Mouse (Mus musculus) heart, embryonic 15.5 days (tissue): Measurements from ENCODE around the gene Txndc2. TPM values are rescaled to one million over a fixed set of nuclear protein-coding genes. Genes with fewer than 3 reads are reported as not detected.
A peak's percentile ranks its signal among the peaks of the same experiment; 100 is the strongest.

ENCODE experiments used
- ATAC-seq: fragments of 200-750 bp; cut with Nextera tagmentation; replicated peaks from 2 replicates; pipeline ENCODE4 v1.8.0; 2017; ENCODE audit warnings: low read depth, moderate TSS enrichment; ENCODE audit not compliant: insufficient number of reproducible peaks, insufficient read depth, low FRiP score
- H3K27ac ChIP-seq: fragments of 300-500 bp; sonication (generic); 2 replicates; pipeline ENCODE4 v1.5.1; 2015; ENCODE audit warnings: mild to moderate bottlenecking, inconsistent platforms
- H3K27me3 ChIP-seq: fragments of 300-500 bp; sonication (generic); 2 replicates; pipeline ENCODE4 v1.6.1; 2015; ENCODE audit warnings: inconsistent platforms
- H3K36me3 ChIP-seq: fragments of 300-500 bp; sonication (generic); 2 replicates; pipeline ENCODE4 v1.6.1; 2015; ENCODE audit warnings: mild to moderate bottlenecking, inconsistent platforms
- H3K4me1 ChIP-seq: fragments of 300-500 bp; sonication (generic); replicated peaks from 2 replicates; pipeline ENCODE4 v1.6.1; 2015; ENCODE audit warnings: inconsistent platforms
- H3K4me2 ChIP-seq: fragments of 300-500 bp; sonication (generic); 2 replicates; pipeline ENCODE4 v1.6.1; 2015; ENCODE audit warnings: inconsistent platforms, mild to moderate bottlenecking, moderate library complexity
- H3K4me3 ChIP-seq: fragments of 300-500 bp; sonication (generic); 2 replicates; pipeline ENCODE4 v1.5.1; 2015; ENCODE audit warnings: mild to moderate bottlenecking, inconsistent platforms
- H3K9ac ChIP-seq: fragments of 300-500 bp; sonication (generic); 2 replicates; pipeline ENCODE4 v1.6.1; 2015; ENCODE audit warnings: mild to moderate bottlenecking, inconsistent platforms
- H3K9me3 ChIP-seq: fragments of 300-500 bp; sonication (generic); replicated peaks from 2 replicates; pipeline ENCODE4 v1.6.1; 2016; ENCODE audit warnings: inconsistent platforms
- WGBS: fragments of 180-500 bp; shearing (Covaris S2); methylation state at CpG from one replicate; pipeline ENCODE4 v1.1.7; 2015; ENCODE audit warnings: mixed read lengths; 5-methylcytosine and 5-hydroxymethylcytosine counted together
- polyA plus RNA-seq: library from polyadenylated mRNA; unstranded; fragments of >200 nt; fragmentation: Nextera tagmentation; extraction: Ambion mirVana; gene quantifications from 2 replicates; pipeline ENCODE4 v1.2.1, GENCODE M21; 2015

Gene Txndc2
- 0.10 TPM in 1 of 2 replicates, not detected in the other for polyA plus RNA-seq

DNA sequence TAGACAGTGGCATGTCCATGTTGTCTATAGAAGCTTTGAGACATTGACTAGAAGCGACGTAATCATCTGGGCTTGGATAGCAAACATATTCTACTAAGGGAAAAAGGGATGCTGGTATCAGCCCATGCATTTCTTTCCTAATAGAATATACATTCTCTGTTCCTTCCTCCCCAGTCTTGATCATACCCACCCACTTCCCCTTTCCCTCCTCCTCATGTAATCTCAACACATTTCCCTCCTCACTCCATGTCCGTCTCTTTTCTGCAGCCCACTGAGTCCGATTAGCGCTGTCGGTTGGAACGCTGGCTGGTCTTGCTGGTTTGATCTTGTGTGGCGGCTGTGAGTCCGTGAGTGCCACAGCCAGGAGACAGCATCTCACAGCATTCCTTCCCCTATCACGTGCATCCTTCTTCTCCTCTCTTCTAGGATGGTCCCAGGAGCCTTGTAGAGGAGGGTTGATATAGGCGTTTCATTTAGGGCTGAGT is at the start of gene Txndc2:
Gene Txndc2, minus strand, starts transcription at position 435 of the 485 bp plus-strand sequence.
- peaks cover 13% of the 10 kb centered on the region for H3K4me1 ChIP-seq
- H3K27me3 ChIP-seq = no peaks in the 10 kb centered on the region
- H3K36me3 ChIP-seq = no peaks in the 10 kb centered on the region
- H3K27ac ChIP-seq = 0 out of 2 replicates have a peak within 1 kb of the TSS, but pooled peaks have one; percentile 7
- no peak for ATAC-seq
- no peak within 1 kb of the TSS for H3K4me3 ChIP-seq
- H3K9ac ChIP-seq = no peak within 1 kb of the TSS
- no peaks in the 10 kb centered on the region for H3K9me3 ChIP-seq
- no peak within 1 kb of the TSS for H3K4me2 ChIP-seq
- 76% methylated on average over 11 of the region's 11 CpGs for WGBS

DNA sequence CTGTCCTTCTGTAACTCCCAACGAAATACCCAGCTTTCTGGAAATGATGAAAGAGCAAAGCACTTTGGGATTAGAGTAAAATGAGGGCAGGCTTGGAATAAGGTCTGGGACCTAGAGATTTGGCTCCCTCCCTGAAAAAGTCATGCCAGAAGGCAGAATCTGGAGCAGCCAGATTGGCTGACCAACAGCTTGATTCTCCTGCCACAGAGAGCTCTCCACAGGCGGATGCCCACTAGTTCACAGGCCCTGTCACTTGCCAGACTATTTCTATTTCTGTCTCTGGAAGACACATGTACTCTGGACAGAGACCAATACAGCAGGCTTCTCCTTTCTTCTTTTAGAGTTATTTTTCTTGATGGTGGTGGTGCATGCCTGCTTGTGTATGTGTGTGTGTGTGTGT is 41.8 kb upstream of the Txndc2 start:
- H3K4me2 ChIP-seq = no peak overlapping the region
- 59% methylated on average over 2 of the region's 2 CpGs for WGBS
- H3K4me1 ChIP-seq = peaks cover 14% of the 10 kb centered on the region
- H3K36me3 ChIP-seq = no peaks in the 10 kb centered on the region
- H3K27me3 ChIP-seq = no peaks in the 10 kb centered on the region
- peak overlapping the region; percentile 53 for H3K27ac ChIP-seq
- ATAC-seq = no peak
- H3K4me3 ChIP-seq = no peak overlapping the region
- no peak overlapping the region for H3K9ac ChIP-seq
- no peaks in the 10 kb centered on the region for H3K9me3 ChIP-seq

DNA sequence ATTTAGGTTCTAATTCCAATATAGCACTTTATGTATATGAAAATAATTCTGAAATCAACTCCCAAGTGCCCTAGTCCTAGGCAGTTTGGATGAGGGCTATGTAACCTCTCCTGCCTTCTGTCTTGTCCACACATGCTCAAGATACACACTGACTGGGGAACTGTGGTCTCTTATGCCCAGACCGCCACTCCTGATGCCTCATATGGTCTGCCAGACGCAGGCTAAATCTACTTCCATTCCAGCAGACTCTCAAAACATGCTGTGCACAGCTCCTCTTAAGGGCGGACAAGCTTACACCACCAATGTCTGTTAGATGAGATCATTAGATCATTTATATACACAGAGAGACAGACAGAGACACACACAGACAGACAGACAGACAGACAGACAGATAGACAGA is 41.3 kb upstream of the Txndc2 start:
- Histone ChIP-seq H3K27ac (peak overlapping the region; percentile 53), H3K4me3 (no peak overlapping the region), H3K4me1 (peaks cover 14% of the 10 kb centered on the region), H3K27me3 (no peaks in the 10 kb centered on the region), H3K9ac (no peak overlapping the region), H3K9me3 (no peaks in the 10 kb centered on the region), H3K36me3 (no peaks in the 10 kb centered on the region), H3K4me2 (no peak overlapping the region)
- no peak for ATAC-seq
- WGBS = 61% methylated on average over 3 of the region's 3 CpGs

DNA sequence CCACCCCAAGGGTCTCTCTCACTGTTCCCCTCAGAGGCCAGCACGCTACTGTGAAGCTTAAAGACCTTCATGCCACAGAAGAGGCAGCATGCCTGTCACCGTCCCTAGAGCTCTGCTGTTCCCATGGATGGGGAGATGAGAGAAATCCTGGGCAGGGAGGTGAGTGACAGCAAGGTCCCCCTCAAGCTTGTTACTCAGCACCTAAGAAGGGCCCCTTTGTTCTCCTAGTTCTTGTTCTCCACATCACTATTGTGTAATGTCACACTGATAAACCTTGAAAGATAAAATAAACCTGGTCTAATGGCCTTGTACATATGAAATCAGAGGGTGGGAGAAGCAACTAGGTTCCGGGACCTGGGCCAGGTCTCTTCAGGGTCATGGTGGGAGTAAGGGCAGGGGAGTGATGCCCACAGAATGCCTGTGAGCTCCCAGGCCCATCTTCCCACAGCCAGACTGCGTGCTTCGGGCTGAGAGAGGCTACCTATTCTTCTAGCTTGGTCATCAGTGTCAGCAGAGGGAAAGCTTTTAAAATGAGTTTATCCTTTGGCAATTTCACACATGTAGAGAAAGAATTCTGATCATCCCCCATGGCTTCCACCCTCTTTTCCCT is 40.2 kb upstream of the Txndc2 start:
- no peaks in the 10 kb centered on the region for H3K36me3 ChIP-seq
- H3K4me2 ChIP-seq = no peak overlapping the region
- no peak for ATAC-seq
- no peak overlapping the region for H3K4me3 ChIP-seq
- no peaks in the 10 kb centered on the region for H3K9me3 ChIP-seq
- H3K9ac ChIP-seq = no peak overlapping the region
- no peak overlapping the region for H3K27ac ChIP-seq
- 61% methylated on average over 5 of the region's 5 CpGs for WGBS
- H3K4me1 ChIP-seq = peaks cover 14% of the 10 kb centered on the region
- no peaks in the 10 kb centered on the region for H3K27me3 ChIP-seq

DNA sequence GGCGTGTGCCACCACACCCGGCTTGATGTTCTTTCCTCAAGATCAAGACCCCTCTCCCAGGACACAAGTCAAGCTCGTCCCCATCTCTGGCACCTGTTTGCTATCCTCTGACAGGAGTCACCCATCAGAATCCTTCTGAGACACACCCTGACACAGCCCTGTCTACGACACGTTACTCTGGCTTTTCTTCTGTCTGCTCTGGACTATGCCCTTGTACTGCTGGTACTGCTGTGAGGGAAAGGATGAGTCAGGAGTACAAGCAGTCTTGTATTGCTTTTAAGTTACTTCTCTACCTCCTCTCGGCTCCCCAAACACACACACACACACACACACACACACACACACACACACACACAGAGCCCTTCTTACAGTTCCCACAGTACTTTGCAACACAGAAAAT is 39.5 kb upstream of the Txndc2 start:
- peaks cover 14% of the 10 kb centered on the region for H3K4me1 ChIP-seq
- no peak overlapping the region for H3K4me2 ChIP-seq
- H3K9ac ChIP-seq = no peak overlapping the region
- ATAC-seq = no peak
- H3K27ac ChIP-seq = no peak overlapping the region
- WGBS = 88% methylated on average over 6 of the region's 6 CpGs
- H3K4me3 ChIP-seq = no peak overlapping the region
- no peaks in the 10 kb centered on the region for H3K9me3 ChIP-seq
- H3K36me3 ChIP-seq = no peaks in the 10 kb centered on the region
- no peaks in the 10 kb centered on the region for H3K27me3 ChIP-seq

DNA sequence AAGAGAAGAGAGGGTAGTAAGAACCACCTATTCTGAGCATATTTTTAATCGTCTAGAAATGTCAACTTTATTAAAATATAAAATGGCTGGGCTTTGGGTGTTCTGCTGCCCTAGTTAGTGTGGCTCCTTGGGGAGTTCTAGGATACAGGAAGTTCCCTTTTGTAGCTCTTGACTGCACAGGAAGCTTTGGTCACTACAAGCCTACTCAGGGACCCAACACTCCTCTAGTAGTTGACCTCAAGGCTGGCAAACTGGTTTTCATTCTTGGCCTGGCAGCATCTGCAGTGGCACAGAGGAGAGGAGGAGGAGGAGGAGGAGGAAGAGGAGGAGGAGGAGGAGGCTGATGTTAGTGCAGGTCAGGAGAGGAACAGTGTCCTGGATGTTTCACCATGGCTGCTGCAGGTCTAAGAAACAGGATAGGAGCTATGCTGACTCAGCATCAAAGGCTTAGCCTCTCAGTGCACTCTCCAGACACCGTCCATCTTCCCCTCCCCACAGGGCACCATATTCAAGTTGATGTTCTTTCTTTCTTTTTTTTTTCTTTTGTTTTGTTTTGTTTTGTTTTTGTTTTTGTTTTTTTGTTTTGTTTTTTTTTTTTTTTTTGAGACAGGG is 38.9 kb upstream of the Txndc2 start:
- H3K27ac ChIP-seq = no peak overlapping the region
- ATAC-seq = no peak
- H3K4me2 ChIP-seq = no peak overlapping the region

DNA sequence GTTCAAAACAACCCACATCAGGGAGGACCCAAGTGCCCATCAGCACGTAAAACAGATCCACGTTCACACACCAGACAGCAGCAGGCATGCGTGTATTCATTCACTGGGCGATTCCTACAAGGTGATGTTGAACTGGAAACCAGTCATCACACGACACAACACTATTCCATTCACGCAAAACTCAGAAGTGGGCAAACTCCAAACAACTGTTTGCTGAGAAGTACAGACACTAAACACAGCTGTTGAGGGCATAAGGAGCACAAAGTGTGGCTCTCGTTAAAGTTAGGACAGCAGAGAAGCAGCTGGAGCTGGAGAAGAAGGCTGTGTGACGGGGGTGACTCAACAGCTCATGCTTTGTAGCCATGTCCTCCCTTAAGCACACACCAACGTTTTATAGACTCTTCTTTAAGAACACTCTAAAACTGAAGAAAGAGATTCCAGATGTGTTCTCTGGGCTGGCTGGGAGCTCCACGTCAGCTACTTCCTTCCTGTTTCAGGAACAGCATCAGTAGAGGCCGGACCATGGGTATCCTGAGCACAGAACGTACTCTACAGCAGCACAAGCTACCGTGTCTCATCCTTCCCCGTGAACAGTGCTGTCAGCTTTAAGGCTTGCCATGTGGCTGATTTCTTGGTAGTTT is 38.0 kb upstream of the Txndc2 start:
- Histone ChIP-seq H3K36me3 (no peaks in the 10 kb centered on the region), H3K27me3 (no peaks in the 10 kb centered on the region), H3K4me1 (peaks cover 18% of the 10 kb centered on the region), H3K9me3 (no peaks in the 10 kb centered on the region), H3K4me3 (no peak overlapping the region), H3K4me2 (no peak overlapping the region), H3K9ac (no peak overlapping the region), H3K27ac (no peak overlapping the region)
- WGBS = 66% methylated on average over 14 of the region's 14 CpGs
- ATAC-seq = no peak

More for the DNA sequence above, 38.9 kb upstream of the Txndc2 start:
- Histone ChIP-seq H3K4me3 (no peak overlapping the region), H3K4me1 (peaks cover 14% of the 10 kb centered on the region), H3K27me3 (no peaks in the 10 kb centered on the region), H3K9me3 (no peaks in the 10 kb centered on the region), H3K36me3 (no peaks in the 10 kb centered on the region), H3K9ac (no peak overlapping the region)
- 74% methylated on average over 2 of the region's 2 CpGs for WGBS

DNA sequence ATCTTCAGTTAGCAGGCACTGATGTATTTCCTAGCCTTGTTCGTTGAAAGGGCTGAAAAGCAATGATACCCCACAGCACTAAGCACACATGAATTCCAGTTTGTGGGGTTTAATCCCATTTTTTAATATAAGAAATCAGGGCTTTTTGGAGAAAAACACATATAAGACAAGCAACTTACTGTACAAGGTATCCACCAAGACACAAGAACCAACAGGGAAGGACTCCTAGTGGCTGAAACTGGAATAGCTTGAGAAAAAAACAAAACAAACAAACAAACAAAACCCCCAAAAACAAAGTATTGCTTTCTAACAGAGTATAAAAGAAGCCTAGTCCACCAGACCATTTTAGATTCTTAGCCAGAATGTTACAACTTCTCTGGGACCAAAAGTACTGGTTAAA is 35.8 kb upstream of the Txndc2 start:
- no peak for ATAC-seq
- Histone ChIP-seq H3K27ac (no peak overlapping the region), H3K9me3 (no peaks in the 10 kb centered on the region), H3K4me3 (no peak overlapping the region), H3K36me3 (no peaks in the 10 kb centered on the region), H3K27me3 (no peaks in the 10 kb centered on the region), H3K4me2 (no peak overlapping the region), H3K9ac (no peak overlapping the region), H3K4me1 (peaks cover 15% of the 10 kb centered on the region)
- 85% methylated on average over 1 of the region's 1 CpGs for WGBS

DNA sequence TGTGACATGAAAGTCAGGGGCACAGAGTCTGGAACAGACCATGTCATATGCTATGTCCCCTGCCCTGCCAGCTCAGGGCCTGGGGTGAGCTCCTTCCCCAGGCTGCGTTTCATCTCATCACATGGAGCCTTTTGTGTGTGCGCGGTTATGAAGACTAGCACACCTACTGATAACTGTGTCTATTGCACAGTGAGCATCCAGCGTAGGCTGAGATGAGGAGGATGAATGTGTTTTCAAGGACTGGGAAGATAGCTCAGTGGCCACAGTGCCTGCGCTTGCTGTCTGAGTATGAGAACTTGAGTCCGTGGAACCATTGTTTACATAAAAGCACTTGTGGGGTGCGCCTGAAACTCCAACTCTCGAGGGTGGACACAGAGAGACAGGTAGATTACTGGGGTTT is 34.6 kb upstream of the Txndc2 start:
- Histone ChIP-seq H3K27me3 (no peaks in the 10 kb centered on the region), H3K4me3 (no peak overlapping the region), H3K4me2 (no peak overlapping the region), H3K36me3 (no peaks in the 10 kb centered on the region), H3K27ac (no peak overlapping the region), H3K9ac (no peak overlapping the region), H3K9me3 (no peaks in the 10 kb centered on the region), H3K4me1 (peaks cover 8% of the 10 kb centered on the region)
- no peak for ATAC-seq
- 85% methylated on average over 8 of the region's 8 CpGs for WGBS

DNA sequence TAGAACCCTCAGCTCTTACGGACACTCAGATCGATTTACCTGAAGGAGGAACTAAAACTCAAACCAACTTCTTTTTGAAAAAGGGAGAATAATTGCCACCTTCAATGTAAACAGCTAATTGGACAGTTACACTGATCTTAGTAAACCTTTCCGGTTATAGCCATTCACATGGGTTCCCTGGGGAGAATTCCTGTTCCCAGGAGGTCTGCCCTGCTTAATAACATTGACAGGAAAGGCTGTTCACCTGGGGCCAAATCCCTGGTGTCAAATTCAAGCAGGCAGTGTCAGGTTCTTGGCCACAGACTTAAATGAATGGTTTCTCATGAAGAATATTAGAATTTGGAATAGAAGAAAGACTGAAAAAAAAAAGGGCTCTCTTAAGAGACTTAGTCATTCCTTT is 34.0 kb upstream of the Txndc2 start:
- no peaks in the 10 kb centered on the region for H3K27me3 ChIP-seq
- peaks cover 8% of the 10 kb centered on the region for H3K4me1 ChIP-seq
- H3K4me3 ChIP-seq = no peak overlapping the region
- H3K27ac ChIP-seq = no peak overlapping the region
- no peak overlapping the region for H3K4me2 ChIP-seq
- H3K36me3 ChIP-seq = no peaks in the 10 kb centered on the region
- no peak overlapping the region for H3K9ac ChIP-seq
- H3K9me3 ChIP-seq = no peaks in the 10 kb centered on the region
- no peak for ATAC-seq
- WGBS = 89% methylated on average over 3 of the region's 3 CpGs

DNA sequence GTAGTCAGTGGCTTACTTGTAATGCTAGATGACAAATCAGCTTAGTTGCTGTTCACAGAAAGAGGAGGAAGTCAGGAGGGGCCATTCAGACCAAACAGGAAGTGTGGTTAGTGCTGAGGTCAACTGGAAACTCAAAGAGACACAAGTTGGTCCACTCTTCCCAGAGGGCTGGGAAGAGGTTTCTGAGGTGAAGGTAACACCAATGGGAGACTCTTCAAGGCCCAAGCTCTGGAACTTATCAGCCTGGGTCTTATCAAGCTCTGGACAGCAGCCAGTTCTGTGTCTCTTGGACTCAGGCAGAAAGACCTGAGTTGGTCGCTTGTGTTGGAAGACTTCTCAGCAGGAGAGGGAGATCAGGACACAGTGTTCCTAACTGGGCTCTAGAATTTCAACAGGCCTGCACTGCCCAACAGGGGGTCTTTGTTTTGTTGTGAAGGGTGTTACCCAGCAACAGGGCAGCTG is 32.8 kb upstream of the Txndc2 start:
- Histone ChIP-seq H3K9me3 (no peaks in the 10 kb centered on the region), H3K4me2 (no peak overlapping the region), H3K4me1 (peaks cover 8% of the 10 kb centered on the region), H3K9ac (no peak overlapping the region), H3K27me3 (no peaks in the 10 kb centered on the region), H3K36me3 (no peaks in the 10 kb centered on the region), H3K27ac (no peak overlapping the region), H3K4me3 (no peak overlapping the region)
- 13% methylated on average over 1 of the region's 1 CpGs for WGBS
- ATAC-seq = no peak
